Mouse (Mus musculus): ENCODE measurements at regions not wholly inside any gene's neighbourhood (a gene's known extent, or its start where the extent isn't known, plus 50 kb on each side); places are given as distances from the start of the nearest gene placed in this dataset.

- intact Hi-C loops (cut with DNase I) = no loop called here
- DNase-seq (ENCODE audit: low spot score in 2 of 2) = peak; percentile 67 to 75
Observed at GRCm38 (mm10) chr6:12260325-12261076, 352.9 kb downstream of the Phf14 start.

Data from left cerebral cortex, postnatal 14 days (tissue).